Mouse (Mus musculus) kidney, adult 9 months (tissue): ENCODE measurements around the gene Orai3.
"Not testable (repeated sequence)": the region's sequence is repeated elsewhere in the genome, so short reads cannot be mapped to it uniquely, and the experiment has no call there.

Experiments
- DNase-seq: peaks from one replicate; pipeline ENCODE4 v3.0.0; 2022

Gene Orai3

GRCm38 (mm10) chr7:127765756-127766155, 3.9 kb upstream of the Orai3 start:
- no peak for DNase-seq

- DNase-seq: no peak
These were observed 2.6 kb upstream of the Orai3 start for GRCm38 (mm10) chr7:127766851-127767609.

GRCm38 (mm10) chr7:127767671-127768345, 1.8 kb upstream of the Orai3 start:
- no peak for DNase-seq

GRCm38 (mm10) chr7:127768346-127768996, 1.1 kb upstream of the Orai3 start:
- DNase-seq: no peak

- peak; percentile 99 for DNase-seq
These were observed 520 bp upstream of the Orai3 start for GRCm38 (mm10) chr7:127768997-127769593.

GRCm38 (mm10) chr7:127770039-127770905, 657 bp downstream of the Orai3 start:
- no peak for DNase-seq

- DNase-seq: no peak
These were observed 1.6 kb downstream of the Orai3 start for GRCm38 (mm10) chr7:127771262-127771661.

GRCm38 (mm10) chr7:127772080-127772479, 2.5 kb downstream of the Orai3 start:
- no peak for DNase-seq

GRCm38 (mm10) chr7:127772557-127772956, 2.9 kb downstream of the Orai3 start:
- no peak for DNase-seq

- DNase-seq: peak; percentile 81
These were observed 4.2 kb downstream of the Orai3 start for GRCm38 (mm10) chr7:127773664-127774384.

GRCm38 (mm10) chr7:127775837-127776236, 6.2 kb downstream of the Orai3 start:
- not testable (repeated sequence) for DNase-seq

- peak; percentile 88 for DNase-seq
These were observed 6.8 kb downstream of the Orai3 start, which contains the start of gene Setd1a for GRCm38 (mm10) chr7:127776426-127776825. Setd1a (plus strand) TSS chr7:127776670.

GRCm38 (mm10) chr7:127776878-127777473, 7.4 kb downstream of the Orai3 start:
- peak; percentile 97 for DNase-seq

GRCm38 (mm10) chr7:127777474-127778266, 8.1 kb downstream of the Orai3 start:
- DNase-seq: peak; percentile 50

GRCm38 (mm10) chr7:127778350-127778749, 8.7 kb downstream of the Orai3 start:
- DNase-seq: no peak

- no peak for DNase-seq
These were observed 15.7 kb downstream of the Orai3 start, which contains the start of gene Gm49388 for GRCm38 (mm10) chr7:127785308-127785707. Gm49388 (plus strand) TSS chr7:127785608.

- no peak for DNase-seq
These were observed 27.6 kb downstream of the Orai3 start for GRCm38 (mm10) chr7:127797076-127797845.

GRCm38 (mm10) chr7:127798591-127798990, 29.0 kb downstream of the Orai3 start:
- no peak for DNase-seq

GRCm38 (mm10) chr7:127799211-127799610, 29.6 kb downstream of the Orai3 start:
- DNase-seq: no peak
